Mouse (Mus musculus) telencephalon, adult 2 months (tissue): ENCODE measurements around the gene Gm960.
"Not testable (repeated sequence)": the region's sequence is repeated elsewhere in the genome, so short reads cannot be mapped to it uniquely, and the experiment has no call there.

Experiments used
- DNase-seq: peaks from one replicate; pipeline ENCODE4 v3.0.0-alpha.2; 2011; ENCODE audit warnings: low read depth, low spot score

The Gm960 gene

DNA sequence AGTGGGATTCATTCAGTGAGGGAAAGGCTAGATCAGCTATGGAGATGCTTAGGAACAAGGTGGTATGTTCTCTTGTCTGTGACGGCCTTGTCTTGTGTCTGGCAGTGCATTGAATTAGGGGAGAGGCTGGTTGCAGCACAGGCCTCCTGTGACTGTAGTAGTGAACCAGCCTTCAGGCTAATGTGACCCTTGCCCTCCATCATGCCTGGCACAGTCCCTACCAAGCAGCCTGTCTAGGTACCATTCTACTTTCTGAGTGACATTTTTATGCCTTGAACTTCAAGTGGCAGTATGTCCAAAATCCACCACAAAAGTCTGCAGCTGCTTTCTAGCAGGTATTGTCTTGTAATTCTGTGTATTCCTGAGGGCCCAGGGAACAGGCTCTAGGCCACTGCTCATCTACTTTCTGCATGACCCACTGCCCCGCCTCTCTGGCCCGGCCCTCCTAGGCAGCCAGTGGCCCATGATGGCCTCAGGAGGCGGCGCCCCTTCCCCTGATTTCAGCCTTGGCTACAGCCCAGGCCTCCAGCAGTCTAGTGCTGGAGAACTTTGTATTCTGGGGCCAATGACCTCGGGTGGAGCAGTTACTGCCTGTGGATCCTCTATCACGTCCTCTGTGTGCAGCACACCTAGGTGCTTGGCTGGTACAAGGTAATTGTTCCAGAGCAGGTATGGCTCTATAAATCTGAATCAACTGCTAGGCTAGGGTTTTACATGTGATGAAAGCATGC, 104.5 kb downstream of the Gm960 start:
- no peak for DNase-seq

DNA sequence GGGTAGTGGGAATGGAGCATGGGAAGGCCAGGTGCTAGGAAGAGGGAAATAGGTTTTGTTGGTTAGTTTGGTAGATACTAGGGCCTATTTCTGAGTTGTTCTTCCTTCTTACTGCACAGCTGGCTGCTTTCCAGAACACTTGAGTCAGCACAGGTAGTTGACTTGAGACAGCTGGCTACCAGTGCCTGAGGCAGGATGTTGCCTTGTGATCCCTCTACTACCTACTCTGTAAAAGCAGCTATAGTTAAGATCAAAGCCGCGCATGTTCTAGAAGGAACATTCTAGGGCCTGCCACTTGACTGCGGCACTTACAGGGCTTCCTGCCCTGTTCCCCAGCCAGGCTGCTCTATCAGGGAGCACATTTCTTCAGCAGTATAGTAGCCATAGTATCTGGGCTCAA, 108.4 kb downstream of the Gm960 start:
- no peak for DNase-seq

DNA sequence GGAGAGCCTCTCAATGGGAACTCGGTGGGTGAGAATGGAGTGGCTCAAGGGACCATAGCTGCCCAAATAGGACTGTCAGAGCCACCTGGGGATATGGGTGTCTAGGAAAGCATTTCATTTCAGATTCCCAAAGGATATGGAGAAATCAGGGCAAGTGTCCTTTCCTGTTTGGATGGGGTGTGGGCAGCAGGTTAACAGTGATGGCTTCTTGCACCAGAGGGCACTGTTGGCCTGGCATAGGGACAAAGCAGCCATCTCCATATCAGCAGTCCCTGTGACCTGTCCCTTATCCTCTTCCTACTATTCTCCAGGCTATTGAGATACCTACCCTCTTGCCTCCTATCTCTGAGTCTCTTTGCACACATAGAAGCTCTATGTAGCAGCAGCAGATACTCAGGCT, 109.4 kb downstream of the Gm960 start:
- no peak for DNase-seq

DNA sequence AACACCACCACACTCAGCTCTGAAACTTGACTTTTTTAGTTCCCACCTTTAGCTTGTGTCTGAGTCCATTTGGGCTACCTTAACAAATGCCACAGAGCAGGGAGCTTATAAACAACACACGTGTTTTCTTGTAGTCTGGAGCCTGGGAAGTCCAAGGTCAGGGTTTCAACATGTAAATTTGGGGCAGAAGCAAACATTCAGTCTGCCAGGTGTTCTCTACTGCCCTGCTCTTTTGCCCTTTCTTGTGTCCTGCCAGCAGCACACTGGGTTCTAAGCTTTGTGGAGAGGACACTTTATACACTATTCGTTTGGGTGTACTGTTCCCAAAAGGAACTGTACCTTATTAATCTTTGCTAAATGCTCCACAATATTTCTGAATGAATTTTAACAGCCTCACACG, 110.0 kb downstream of the Gm960 start:
- no peak for DNase-seq

DNA sequence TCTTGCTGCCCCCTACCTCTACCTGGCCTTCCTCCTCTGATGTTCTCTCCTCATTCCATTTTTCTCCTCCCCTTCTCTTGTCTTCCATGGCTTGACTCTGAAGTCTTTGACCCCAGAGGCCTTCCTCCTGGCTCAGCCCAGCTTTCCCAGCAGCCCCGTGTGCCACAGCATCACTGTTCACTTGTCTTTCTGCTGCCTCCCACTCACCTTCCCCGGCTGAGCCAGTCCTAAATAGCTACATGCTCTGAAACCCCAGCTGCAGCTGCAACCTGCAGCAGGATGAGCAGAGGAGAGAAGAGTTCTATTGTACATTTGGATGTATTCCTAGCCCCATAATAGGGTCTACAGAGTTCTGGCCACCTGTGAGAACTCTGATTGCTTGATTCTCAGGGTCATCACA, 111.0 kb downstream of the Gm960 start:
- peak; percentile 48 for DNase-seq

DNA sequence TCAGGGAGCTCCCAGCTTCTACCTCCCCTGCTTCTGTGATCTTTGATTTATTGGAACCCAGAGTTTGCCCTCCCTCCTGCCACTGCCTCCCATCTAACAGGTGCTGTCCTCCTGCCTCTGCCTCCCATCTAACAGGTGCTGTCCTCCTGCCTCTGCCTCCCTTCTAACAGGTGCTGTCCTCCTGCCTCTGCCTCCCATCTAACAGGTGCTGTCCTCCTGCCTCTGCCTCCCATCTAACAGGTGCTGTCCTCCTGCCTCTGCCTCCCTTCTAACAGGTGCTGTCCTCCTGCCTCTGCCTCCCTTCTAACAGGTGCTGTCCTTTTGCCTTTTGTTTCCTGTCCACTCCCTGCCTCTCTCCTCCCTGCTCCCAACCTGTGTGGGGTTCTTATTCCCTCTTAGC, 111.7 kb downstream of the Gm960 start:
- not testable (repeated sequence) for DNase-seq

DNA sequence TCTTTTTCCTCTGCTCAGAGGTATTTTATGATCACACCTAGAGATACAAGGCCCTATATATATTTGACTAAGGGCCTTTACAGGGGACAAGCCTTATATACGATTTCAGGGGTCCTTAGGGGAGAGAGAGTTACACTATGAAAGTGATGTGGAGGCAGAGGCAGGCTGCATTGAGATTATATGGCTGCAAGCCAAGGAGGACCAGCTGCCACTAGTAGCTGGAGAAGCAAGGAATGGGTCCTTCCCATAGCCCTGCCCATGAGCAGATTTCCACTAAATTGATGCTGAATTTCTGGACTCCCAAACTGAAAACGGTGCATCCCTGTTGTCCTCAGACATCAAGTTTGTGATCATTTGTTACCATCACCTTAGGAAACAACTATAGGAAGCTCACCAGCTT, 114.6 kb downstream of the Gm960 start:
- DNase-seq: no peak

DNA sequence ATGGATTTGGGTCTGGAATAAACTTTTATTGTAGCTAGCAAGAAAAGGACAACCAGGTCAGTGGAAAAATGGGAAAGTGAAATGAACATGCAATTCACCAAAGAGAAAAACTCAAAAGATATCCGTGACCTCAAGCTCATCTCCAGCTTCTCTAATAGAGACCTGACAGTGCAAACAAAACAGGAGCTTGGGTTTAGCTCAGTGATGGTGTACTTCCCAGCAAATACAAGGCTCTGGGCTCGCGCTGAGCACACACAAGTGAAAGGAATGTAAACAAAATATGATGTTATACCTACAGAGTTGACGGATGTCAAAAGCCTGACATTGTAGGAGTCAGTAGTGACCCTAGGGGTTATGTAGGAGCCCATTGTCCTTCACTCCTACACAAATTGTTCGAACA, 119.2 kb downstream of the Gm960 start:
- no peak for DNase-seq

DNA sequence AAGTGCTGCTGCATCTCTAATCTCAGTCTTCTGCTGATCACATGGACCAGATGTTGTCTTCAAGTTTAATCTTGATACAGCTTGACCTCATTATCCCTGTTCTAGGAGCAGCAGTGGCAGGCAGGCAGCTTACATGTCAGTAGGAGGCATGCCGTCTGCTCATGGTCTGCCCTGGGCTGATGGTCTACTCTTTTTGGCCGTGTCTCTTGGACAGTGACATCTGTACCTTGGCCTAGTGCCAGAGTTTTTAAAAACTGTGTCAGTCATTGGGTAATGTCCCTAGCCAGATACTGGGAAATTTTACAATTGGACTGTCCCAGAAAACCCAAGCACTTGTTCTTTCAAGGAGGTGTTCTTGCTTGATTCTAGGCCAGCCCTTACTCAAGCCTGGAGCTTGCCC, 119.7 kb downstream of the Gm960 start:
- DNase-seq: no peak
